Mouse (Mus musculus) forebrain, embryonic 14.5 days (tissue): ENCODE data around the gene Pan2. TPM values are rescaled to one million over a fixed set of nuclear protein-coding genes. Genes with fewer than 3 reads are reported as not detected.
"Not testable (repeated sequence)": the region's sequence is repeated elsewhere in the genome, so short reads cannot be mapped to it uniquely, and the experiment has no call there.

Source experiments
- ATAC-seq: fragments of 200-750 bp; cut with Nextera tagmentation; 2 replicates; pipeline ENCODE4 v1.8.0; 2017; ENCODE audit warnings: mild to moderate bottlenecking, moderate library complexity
- DNase-seq: peaks from one replicate; pipeline ENCODE4 v3.0.0-alpha.2; 2015; ENCODE audit warnings: low spot score
- H3K27ac ChIP-seq: fragments of 300-500 bp; sonication (generic); 2 replicates; pipeline ENCODE4 v1.5.1; 2014; ENCODE audit warnings: low read depth, mild to moderate bottlenecking, control low read depth, low read length, moderate library complexity
- H3K27me3 ChIP-seq: fragments of 300-500 bp; sonication (generic); replicated peaks from 2 replicates; pipeline ENCODE4 v1.6.1; 2014; ENCODE audit warnings: low read length, control low read depth, mixed read lengths; ENCODE audit not compliant: control insufficient read depth, insufficient read depth
- H3K36me3 ChIP-seq: fragments of 300-500 bp; sonication (generic); 2 replicates; pipeline ENCODE4 v1.6.1; 2014; ENCODE audit warnings: low read length, control low read depth; ENCODE audit not compliant: control insufficient read depth, insufficient read depth
- H3K4me1 ChIP-seq: fragments of 300-500 bp; sonication (generic); 2 replicates; pipeline ENCODE4 v1.6.1; 2014; ENCODE audit warnings: antibody characterized with exemption, low read length, control low read depth; ENCODE audit not compliant: control insufficient read depth, insufficient read depth
- H3K4me2 ChIP-seq: fragments of 300-500 bp; sonication (generic); 2 replicates; pipeline ENCODE4 v1.6.1; 2014; ENCODE audit warnings: mild to moderate bottlenecking, control low read depth, low read length
- H3K4me3 ChIP-seq: fragments of 300-500 bp; sonication (generic); 2 replicates; pipeline ENCODE4 v1.5.1; 2014; ENCODE audit warnings: low read depth, low read length, control low read depth
- H3K9ac ChIP-seq: fragments of 300-500 bp; sonication (generic); 2 replicates; pipeline ENCODE4 v1.6.1; 2014; ENCODE audit warnings: mild to moderate bottlenecking, low read length, control low read depth, moderate library complexity
- H3K9me3 ChIP-seq: fragments of 300-500 bp; sonication (generic); replicated peaks from 2 replicates; pipeline ENCODE4 v1.6.1; 2016; ENCODE audit warnings: low read length, control low read depth, mixed read lengths; ENCODE audit not compliant: control insufficient read depth
- WGBS: fragments of 180-500 bp; shearing (Covaris S2); extraction: QIAGEN DNeasy Blood & Tissue Kit; methylation state at CpG from one replicate; pipeline ENCODE4 v1.1.7; 2014; 5-methylcytosine and 5-hydroxymethylcytosine counted together
- polyA plus RNA-seq: library from polyadenylated mRNA; unstranded; fragments of >200 nt; fragmentation: Nextera tagmentation; extraction: Ambion mirVana; gene quantifications from 2 replicates; pipeline ENCODE4 v1.2.1, GENCODE M21; 2014

The Pan2 gene
- polyA plus RNA-seq, 1 experiment from 2014 or later, result 21.4 TPM

- Histone ChIP-seq H3K9ac (no peak overlapping the region), H3K36me3 (peaks cover 48% of the 10 kb centered on the region), H3K4me3 (no peak overlapping the region), H3K27me3 (no peaks in the 10 kb centered on the region), H3K4me2 (no peak overlapping the region), H3K4me1 (no peaks in the 10 kb centered on the region), H3K27ac (no peak overlapping the region), H3K9me3 (no peaks in the 10 kb centered on the region)
- DNase-seq (no peak), ATAC-seq (no peak)
- 55% methylated on average over 6 of the region's 6 CpGs for WGBS
These were observed 25.0 kb upstream of the Pan2 start for GRCm38 (mm10) chr10:128278158-128278557.

GRCm38 (mm10) chr10:128280943-128281342 lies 22.2 kb upstream of the Pan2 start:
- Histone ChIP-seq H3K27me3 (no peaks in the 10 kb centered on the region), H3K9ac (no peak overlapping the region), H3K27ac (no peak overlapping the region), H3K4me1 (no peaks in the 10 kb centered on the region), H3K4me2 (no peak overlapping the region), H3K36me3 (peaks cover 61% of the 10 kb centered on the region), H3K9me3 (no peaks in the 10 kb centered on the region), H3K4me3 (no peak overlapping the region)
- 92% methylated on average over 6 of the region's 6 CpGs for WGBS
- no peak for ATAC-seq
- no peak for DNase-seq

- no peak for DNase-seq
- Histone ChIP-seq H3K36me3 (peaks cover 58% of the 10 kb centered on the region), H3K9ac (no peak overlapping the region), H3K4me3 (no peak overlapping the region), H3K27ac (no peak overlapping the region), H3K27me3 (no peaks in the 10 kb centered on the region), H3K4me2 (no peak overlapping the region), H3K4me1 (no peaks in the 10 kb centered on the region), H3K9me3 (no peaks in the 10 kb centered on the region)
- WGBS, result 92% methylated on average over 14 of the region's 14 CpGs
- no peak for ATAC-seq
These were observed 21.5 kb upstream of the Pan2 start for GRCm38 (mm10) chr10:128281682-128282081.

GRCm38 (mm10) chr10:128282886-128283450 lies 20.2 kb upstream of the Pan2 start:
- no peaks in the 10 kb centered on the region for H3K27me3 ChIP-seq
- H3K4me1 ChIP-seq, result no peaks in the 10 kb centered on the region
- 91% methylated on average over 20 of the region's 20 CpGs for WGBS
- H3K4me2 ChIP-seq, result no peak overlapping the region
- peaks cover 50% of the 10 kb centered on the region for H3K36me3 ChIP-seq
- no peak for DNase-seq
- no peak overlapping the region for H3K4me3 ChIP-seq
- H3K9ac ChIP-seq, result no peak overlapping the region
- no peaks in the 10 kb centered on the region for H3K9me3 ChIP-seq
- no peak overlapping the region for H3K27ac ChIP-seq
- ATAC-seq, result no peak

- no peak overlapping the region for H3K4me3 ChIP-seq
- 61% methylated on average over 31 of the region's 31 CpGs for WGBS
- DNase-seq (peak; percentile 83), ATAC-seq (peak; percentile 70)
- peaks cover 50% of the 10 kb centered on the region for H3K36me3 ChIP-seq
- no peaks in the 10 kb centered on the region for H3K27me3 ChIP-seq
- no peaks in the 10 kb centered on the region for H3K9me3 ChIP-seq
- H3K4me1 ChIP-seq, result no peaks in the 10 kb centered on the region
- H3K27ac ChIP-seq, result no peak overlapping the region
- no peak overlapping the region for H3K4me2 ChIP-seq
- no peak overlapping the region for H3K9ac ChIP-seq
These were observed 19.2 kb upstream of the Pan2 start for GRCm38 (mm10) chr10:128283604-128284579.

GRCm38 (mm10) chr10:128290594-128290993 lies 12.5 kb upstream of the Pan2 start:
- ATAC-seq, H3K4me1 ChIP-seq, H3K27ac ChIP-seq, H3K4me2 ChIP-seq, H3K27me3 ChIP-seq, H3K9me3 ChIP-seq, H3K9ac ChIP-seq, DNase-seq, H3K4me3 ChIP-seq: not testable (repeated sequence)
- peaks cover 36% of the 10 kb centered on the region for H3K36me3 ChIP-seq
- WGBS, result 89% methylated on average over 1 of the region's 1 CpGs

- DNase-seq (peak; percentile 20), ATAC-seq (no peak)
- Histone ChIP-seq H3K36me3 (peaks cover 16% of the 10 kb centered on the region), H3K4me3 (no peak overlapping the region), H3K4me2 (no peak overlapping the region), H3K9me3 (no peaks in the 10 kb centered on the region), H3K4me1 (peaks cover 5% of the 10 kb centered on the region), H3K27ac (no peak overlapping the region), H3K27me3 (no peaks in the 10 kb centered on the region), H3K9ac (no peak overlapping the region)
- WGBS, result 51% methylated on average over 13 of the region's 13 CpGs
These were observed 6.6 kb upstream of the Pan2 start for GRCm38 (mm10) chr10:128296370-128297090.

- H3K27ac ChIP-seq, result no peak overlapping the region
- H3K9ac ChIP-seq, result no peak overlapping the region
- DNase-seq (no peak), ATAC-seq (no peak)
- H3K9me3 ChIP-seq, result no peaks in the 10 kb centered on the region
- H3K4me1 ChIP-seq, result peaks cover 7% of the 10 kb centered on the region
- no peak overlapping the region for H3K4me3 ChIP-seq
- H3K27me3 ChIP-seq, result no peaks in the 10 kb centered on the region
- peaks cover 9% of the 10 kb centered on the region for H3K36me3 ChIP-seq
- H3K4me2 ChIP-seq, result no peak overlapping the region
- 65% methylated on average over 4 of the region's 4 CpGs for WGBS
These were observed 5.9 kb upstream of the Pan2 start for GRCm38 (mm10) chr10:128297221-128297620.
